Mouse (Mus musculus): ENCODE data around the gene Lonrf2.

DNA sequence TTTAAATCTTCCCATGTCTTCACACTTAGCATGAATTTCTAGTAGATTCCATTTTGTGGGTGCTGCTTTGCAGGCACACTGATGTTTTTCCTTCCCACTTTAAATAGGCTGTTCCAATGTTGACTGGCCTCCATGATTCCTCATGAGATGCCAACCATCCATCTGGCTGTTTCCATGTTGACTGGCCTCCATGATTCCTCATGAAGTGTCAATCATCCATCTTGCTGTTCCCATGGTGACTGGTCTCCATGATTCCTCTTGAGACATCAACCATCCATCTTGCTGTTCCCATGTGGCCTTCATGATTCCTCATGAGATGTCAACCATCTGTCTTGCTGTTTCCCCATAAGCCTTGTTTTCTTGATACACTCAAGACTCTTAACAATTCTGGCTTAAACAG is 16.8 kb downstream of the Lonrf2 start:
- TF ChIP-seq CTCF (IDR thresholded peaks at IDR 0.05; ENCODE audit: low read depth, low read length) (no peak), POLR2A (IDR thresholded peaks at IDR 0.05; ENCODE audit: borderline replicate concordance, low read depth, low read length) (no peak)

All from bone marrow macrophage, adult 2 months (primary cell).